Mouse (Mus musculus) lung, embryonic 16.5 days (tissue): ENCODE data around the gene Rapgef1. TPM values are rescaled to one million over a fixed set of nuclear protein-coding genes. Genes with fewer than 3 reads are reported as not detected.

Experiments used
- ATAC-seq: fragments of 200-750 bp; cut with Nextera tagmentation; 2 replicates; pipeline ENCODE4 v1.8.0; 2017; ENCODE audit warnings: low read depth, mild to moderate bottlenecking, moderate library complexity
- H3K27ac ChIP-seq: fragments of 300-500 bp; sonication (generic); 2 replicates; pipeline ENCODE4 v1.5.1; 2014; ENCODE audit warnings: mild to moderate bottlenecking, control low read depth, low read length
- H3K27me3 ChIP-seq: fragments of 300-500 bp; sonication (generic); 2 replicates; pipeline ENCODE4 v1.6.1; 2014; ENCODE audit warnings: low read depth, low read length, mixed read lengths; ENCODE audit not compliant: control insufficient read depth, insufficient read depth
- H3K36me3 ChIP-seq: fragments of 300-500 bp; sonication (generic); 2 replicates; pipeline ENCODE4 v1.6.1; 2014; ENCODE audit warnings: low read length; ENCODE audit not compliant: control insufficient read depth, insufficient read depth
- H3K4me1 ChIP-seq: fragments of 300-500 bp; sonication (generic); replicated peaks from 2 replicates; pipeline ENCODE4 v1.6.1; 2014; ENCODE audit warnings: low read length, mixed read lengths; ENCODE audit not compliant: control insufficient read depth, insufficient read depth
- H3K4me2 ChIP-seq: fragments of 300-500 bp; sonication (generic); 2 replicates; pipeline ENCODE4 v1.6.1; 2014; ENCODE audit warnings: low read depth, low read length, control low read depth
- H3K4me3 ChIP-seq: fragments of 300-500 bp; sonication (generic); 2 replicates; pipeline ENCODE4 v1.5.1; 2014; ENCODE audit warnings: mild to moderate bottlenecking, low read length, control low read depth
- H3K9ac ChIP-seq: fragments of 300-500 bp; sonication (generic); 2 replicates; pipeline ENCODE4 v1.6.1; 2014; ENCODE audit warnings: low read length, control low read depth
- H3K9me3 ChIP-seq: fragments of 300-500 bp; sonication (generic); 2 replicates; pipeline ENCODE4 v1.6.1; 2016; ENCODE audit warnings: low read length; ENCODE audit not compliant: control insufficient read depth
- WGBS: fragments of 180-500 bp; shearing (Covaris S2); extraction: QIAGEN DNeasy Blood & Tissue Kit; methylation state at CpG from one replicate; pipeline ENCODE4 v1.1.7; 2014; 5-methylcytosine and 5-hydroxymethylcytosine counted together
- polyA plus RNA-seq: library from polyadenylated mRNA; unstranded; fragments of >200 nt; fragmentation: Nextera tagmentation; extraction: Ambion mirVana; gene quantifications from 2 replicates; pipeline ENCODE4 v1.2.1, GENCODE M21; 2015

Rapgef1 gene
- polyA plus RNA-seq, 1 experiment from 2014 or later = 10.7 TPM

DNA sequence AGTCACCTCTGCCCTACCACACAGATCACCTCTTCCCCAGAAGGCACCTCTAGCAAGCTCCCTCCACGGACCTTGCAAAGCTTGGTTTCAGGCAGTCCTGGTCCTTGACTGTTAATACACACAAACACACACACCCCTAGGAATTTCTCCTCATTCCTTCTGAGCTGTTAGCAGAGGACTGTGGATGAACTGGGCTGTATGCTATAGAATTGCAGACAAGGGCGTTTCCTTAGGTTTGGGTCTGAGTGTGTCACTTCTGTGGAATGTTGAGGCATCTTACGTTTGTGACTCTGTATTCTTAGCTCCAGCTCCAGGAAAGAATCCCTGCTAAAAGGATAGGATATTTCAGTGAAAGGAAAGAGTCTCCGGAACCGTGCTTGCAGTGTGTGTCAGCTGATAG lies 92.4 kb downstream of the Rapgef1 start:
- WGBS = 72% methylated on average over 5 of the region's 5 CpGs
- no peak overlapping the region for H3K27ac ChIP-seq
- H3K9me3 ChIP-seq = no peaks in the 10 kb centered on the region
- H3K36me3 ChIP-seq = peaks cover 6% of the 10 kb centered on the region
- H3K9ac ChIP-seq = no peak overlapping the region
- H3K4me3 ChIP-seq = no peak overlapping the region
- H3K4me1 ChIP-seq = peaks cover 13% of the 10 kb centered on the region
- no peak overlapping the region for H3K4me2 ChIP-seq
- no peaks in the 10 kb centered on the region for H3K27me3 ChIP-seq
- ATAC-seq = no peak

DNA sequence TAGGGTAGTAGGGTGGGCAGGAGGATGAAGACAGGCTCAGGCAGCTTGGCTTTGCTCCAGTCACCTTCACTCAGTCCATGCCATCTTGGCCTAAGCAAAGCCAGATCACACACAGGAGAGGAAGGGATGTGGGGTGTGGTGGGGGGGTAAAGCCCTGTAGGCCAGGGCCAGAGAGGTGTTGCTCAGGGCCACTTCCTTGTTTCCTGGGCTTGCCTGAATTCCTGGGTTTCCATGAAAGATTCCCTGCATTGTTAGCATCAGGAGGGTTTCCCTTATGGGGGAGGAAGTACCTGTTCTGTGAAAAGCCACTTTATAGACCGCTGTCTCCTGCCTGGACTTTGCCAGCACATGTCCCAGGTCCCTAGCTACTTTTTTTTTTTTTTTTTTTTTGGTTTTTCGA lies 94.0 kb downstream of the Rapgef1 start:
- H3K4me3 ChIP-seq = no peak overlapping the region
- 100% methylated on average over 1 of the region's 2 CpGs for WGBS
- no peak overlapping the region for H3K4me2 ChIP-seq
- no peak overlapping the region for H3K9ac ChIP-seq
- H3K27me3 ChIP-seq = no peaks in the 10 kb centered on the region
- ATAC-seq = no peak
- peaks cover 15% of the 10 kb centered on the region for H3K4me1 ChIP-seq
- no peaks in the 10 kb centered on the region for H3K9me3 ChIP-seq
- 0 out of 2 replicates have a peak, but pooled peaks cover 2% of the 10 kb centered on the region for H3K36me3 ChIP-seq
- no peak overlapping the region for H3K27ac ChIP-seq

GRCm38 (mm10) chr2:29714127-29714526 lies 94.6 kb downstream of the Rapgef1 start:
- H3K9ac ChIP-seq = no peak overlapping the region
- H3K27me3 ChIP-seq = no peaks in the 10 kb centered on the region
- no peaks in the 10 kb centered on the region for H3K9me3 ChIP-seq
- H3K27ac ChIP-seq = no peak overlapping the region
- 76% methylated on average over 5 of the region's 5 CpGs for WGBS
- ATAC-seq = no peak
- H3K4me1 ChIP-seq = peaks cover 15% of the 10 kb centered on the region
- no peak overlapping the region for H3K4me3 ChIP-seq
- no peak overlapping the region for H3K4me2 ChIP-seq
- no peaks in the 10 kb centered on the region for H3K36me3 ChIP-seq

DNA sequence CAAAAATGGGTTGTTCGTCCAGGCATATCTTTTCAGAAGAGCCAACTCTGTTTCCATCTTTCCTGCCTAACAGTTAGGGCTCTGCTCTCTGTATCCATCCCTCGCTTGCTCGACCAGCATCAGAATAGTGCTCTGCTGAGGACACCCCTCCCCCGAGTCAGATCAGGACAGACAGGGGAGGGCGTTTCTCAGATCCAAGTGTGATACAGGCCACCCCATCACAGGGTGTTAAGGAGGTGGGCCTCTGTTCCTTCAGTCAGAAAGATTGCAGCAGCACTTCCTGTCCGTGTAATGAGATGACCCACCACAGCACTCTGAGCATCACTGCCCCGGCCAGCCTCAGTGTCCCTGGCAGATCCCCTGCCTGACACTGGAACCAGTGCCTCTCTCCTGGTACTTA lies 96.6 kb downstream of the Rapgef1 start:
- Histone ChIP-seq H3K4me2 (peak overlapping the region; percentile 10; the same call in 1 of the 2 replicates), H3K36me3 (peaks cover 5% of the 10 kb centered on the region; the same call in 1 of the 2 replicates), H3K9ac (peak overlapping the region; percentile 9; the same call in 1 of the 2 replicates), H3K27ac (peak overlapping the region; percentile 90), H3K4me1 (peaks cover 15% of the 10 kb centered on the region), H3K4me3 (no peak overlapping the region), H3K27me3 (no peaks in the 10 kb centered on the region), H3K9me3 (no peaks in the 10 kb centered on the region)
- 16% methylated on average over 7 of the region's 7 CpGs for WGBS
- peak; percentile 31 for ATAC-seq

DNA sequence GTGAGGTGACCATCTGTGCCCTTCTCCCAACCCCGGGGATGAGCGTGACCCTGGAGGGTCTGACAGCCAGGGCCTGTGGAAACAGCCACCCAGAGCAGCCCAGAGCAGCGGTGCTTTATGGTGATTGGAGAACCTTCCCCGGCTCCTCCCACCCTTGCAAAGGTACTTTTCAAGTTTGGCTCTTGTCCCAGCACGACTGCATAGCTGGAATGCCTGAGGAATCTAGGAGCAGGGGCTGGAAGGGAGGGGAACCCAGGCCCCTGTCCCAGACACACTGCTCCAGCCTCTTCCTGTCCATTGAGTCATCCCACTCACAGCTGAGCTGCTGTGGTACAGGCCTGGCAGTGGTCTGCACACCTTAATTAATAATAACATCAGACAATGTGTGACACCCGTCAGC lies 97.2 kb downstream of the Rapgef1 start:
- Histone ChIP-seq H3K4me2 (peak overlapping the region; percentile 10; the same call in 1 of the 2 replicates), H3K27me3 (no peaks in the 10 kb centered on the region), H3K27ac (peak overlapping the region; percentile 90), H3K9me3 (no peaks in the 10 kb centered on the region), H3K4me1 (peaks cover 15% of the 10 kb centered on the region), H3K4me3 (no peak overlapping the region), H3K9ac (peak overlapping the region; percentile 9; the same call in 1 of the 2 replicates), H3K36me3 (peaks cover 5% of the 10 kb centered on the region; the same call in 1 of the 2 replicates)
- ATAC-seq = peak; percentile 95
- WGBS = 5% methylated on average over 6 of the region's 6 CpGs

DNA sequence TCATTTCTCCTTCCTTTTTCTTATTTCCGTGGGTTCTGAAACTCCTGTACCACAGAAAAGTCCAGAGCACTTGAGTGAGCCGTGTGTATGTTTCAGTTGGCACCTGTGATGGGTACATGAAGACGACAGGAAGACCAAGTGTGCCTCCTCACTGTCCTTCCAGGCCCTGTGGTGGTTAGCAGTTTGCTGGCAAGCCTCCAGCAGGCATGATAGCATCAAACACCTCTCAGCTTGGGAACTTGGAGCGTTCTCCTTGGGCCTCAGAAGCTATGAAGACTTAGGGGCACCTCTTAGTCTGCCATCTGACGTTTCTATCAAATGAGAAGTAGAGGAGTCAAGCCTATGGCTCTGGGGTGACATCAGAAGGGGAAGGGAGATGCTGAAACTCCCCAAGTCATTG lies 99.1 kb downstream of the Rapgef1 start:
- Histone ChIP-seq H3K9ac (no peak overlapping the region), H3K4me3 (no peak overlapping the region), H3K9me3 (no peaks in the 10 kb centered on the region), H3K27me3 (no peaks in the 10 kb centered on the region), H3K4me2 (no peak overlapping the region), H3K4me1 (peaks cover 15% of the 10 kb centered on the region), H3K27ac (no peak overlapping the region), H3K36me3 (peaks cover 5% of the 10 kb centered on the region; the same call in 1 of the 2 replicates)
- ATAC-seq = no peak
- 71% methylated on average over 5 of the region's 5 CpGs for WGBS

- H3K9me3 ChIP-seq = no peaks in the 10 kb centered on the region
- WGBS = 60% methylated on average over 3 of the region's 3 CpGs
- H3K9ac ChIP-seq = no peak overlapping the region
- no peaks in the 10 kb centered on the region for H3K4me1 ChIP-seq
- H3K4me3 ChIP-seq = no peak overlapping the region
- H3K27me3 ChIP-seq = no peaks in the 10 kb centered on the region
- peak overlapping the region; percentile 28; the same call in 1 of the 2 replicates for H3K27ac ChIP-seq
- H3K4me2 ChIP-seq = no peak overlapping the region
- ATAC-seq = no peak
- H3K36me3 ChIP-seq = peaks cover 14% of the 10 kb centered on the region
Observed at GRCm38 (mm10) chr2:29723132-29723531, 103.6 kb downstream of the Rapgef1 start.

GRCm38 (mm10) chr2:29724664-29725365 lies 105.3 kb downstream of the Rapgef1 start:
- Histone ChIP-seq H3K4me2 (no peak overlapping the region), H3K4me1 (no peaks in the 10 kb centered on the region), H3K27ac (no peak overlapping the region), H3K9me3 (no peaks in the 10 kb centered on the region), H3K9ac (no peak overlapping the region), H3K36me3 (peaks cover 12% of the 10 kb centered on the region), H3K4me3 (no peak overlapping the region), H3K27me3 (no peaks in the 10 kb centered on the region)
- 62% methylated on average over 5 of the region's 5 CpGs for WGBS
- ATAC-seq = no peak

DNA sequence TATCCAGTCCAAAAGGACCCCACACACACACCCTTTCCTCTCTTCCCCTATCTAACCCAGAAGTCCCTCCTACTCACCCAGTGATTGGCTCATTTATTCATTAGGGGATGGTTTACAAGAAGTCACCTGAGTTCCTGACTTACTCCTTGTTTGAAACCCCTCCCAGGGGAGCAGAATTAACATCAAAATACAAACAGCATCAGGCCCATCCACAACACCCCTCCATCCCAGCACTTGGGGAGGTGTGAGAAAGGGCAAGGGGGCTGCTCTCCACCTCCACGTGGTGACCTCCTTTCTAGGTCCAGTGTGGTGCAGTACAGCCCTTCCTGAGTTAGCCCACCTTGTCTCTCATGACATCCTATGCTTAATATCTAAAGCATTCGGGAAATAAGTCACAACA lies 110.0 kb downstream of the Rapgef1 start:
- H3K9ac ChIP-seq = no peak overlapping the region
- H3K4me2 ChIP-seq = no peak overlapping the region
- no peaks in the 10 kb centered on the region for H3K4me1 ChIP-seq
- no peaks in the 10 kb centered on the region for H3K27me3 ChIP-seq
- H3K9me3 ChIP-seq = no peaks in the 10 kb centered on the region
- H3K4me3 ChIP-seq = no peak overlapping the region
- H3K36me3 ChIP-seq = peaks cover 18% of the 10 kb centered on the region
- H3K27ac ChIP-seq = no peak overlapping the region
- no peak for ATAC-seq
- WGBS = 47% methylated on average over 2 of the region's 2 CpGs
